Mouse (Mus musculus): ENCODE data around the gene Mpdu1.
A peak's percentile ranks its signal among the peaks of the same experiment; 100 is the strongest.
"Not testable (repeated sequence)": the region's sequence is repeated elsewhere in the genome, so short reads cannot be mapped to it uniquely, and the experiment has no call there.

Gene Mpdu1

DNA sequence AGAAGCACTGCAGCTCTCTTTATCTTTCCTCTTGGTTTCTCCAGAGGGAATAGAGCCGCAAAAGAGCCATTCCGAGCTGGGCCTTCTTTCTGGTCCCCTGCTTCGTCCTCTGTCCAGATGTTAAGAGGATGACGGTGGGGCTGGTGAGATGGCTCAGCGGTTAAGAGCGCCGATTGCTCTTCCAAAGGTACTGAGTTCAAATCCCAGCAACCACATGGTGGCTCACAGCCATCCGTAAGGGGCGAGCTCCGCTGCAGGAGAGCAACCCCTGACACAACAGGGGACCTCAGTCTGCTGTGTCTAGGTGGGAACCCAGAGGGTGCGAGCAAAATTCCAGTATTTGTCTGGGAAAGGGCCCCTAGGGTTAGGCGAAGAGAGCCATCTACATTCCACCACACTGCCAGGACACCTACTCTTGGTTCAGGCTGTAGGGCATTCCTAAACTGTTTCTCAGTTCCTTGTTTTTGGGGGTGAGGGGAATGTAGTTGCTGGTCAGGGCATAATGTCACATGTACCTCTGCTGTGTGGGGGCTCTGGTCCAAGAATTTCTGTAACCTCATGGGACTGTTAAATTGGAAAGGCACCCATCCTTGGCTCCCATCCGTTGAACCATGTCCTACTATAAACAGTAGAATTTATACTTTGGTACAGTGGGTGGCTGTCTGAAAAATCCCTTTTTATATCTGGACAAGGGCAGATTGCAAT is 677 bp upstream of the Mpdu1 start:
- no peak for DNase-seq

DNA sequence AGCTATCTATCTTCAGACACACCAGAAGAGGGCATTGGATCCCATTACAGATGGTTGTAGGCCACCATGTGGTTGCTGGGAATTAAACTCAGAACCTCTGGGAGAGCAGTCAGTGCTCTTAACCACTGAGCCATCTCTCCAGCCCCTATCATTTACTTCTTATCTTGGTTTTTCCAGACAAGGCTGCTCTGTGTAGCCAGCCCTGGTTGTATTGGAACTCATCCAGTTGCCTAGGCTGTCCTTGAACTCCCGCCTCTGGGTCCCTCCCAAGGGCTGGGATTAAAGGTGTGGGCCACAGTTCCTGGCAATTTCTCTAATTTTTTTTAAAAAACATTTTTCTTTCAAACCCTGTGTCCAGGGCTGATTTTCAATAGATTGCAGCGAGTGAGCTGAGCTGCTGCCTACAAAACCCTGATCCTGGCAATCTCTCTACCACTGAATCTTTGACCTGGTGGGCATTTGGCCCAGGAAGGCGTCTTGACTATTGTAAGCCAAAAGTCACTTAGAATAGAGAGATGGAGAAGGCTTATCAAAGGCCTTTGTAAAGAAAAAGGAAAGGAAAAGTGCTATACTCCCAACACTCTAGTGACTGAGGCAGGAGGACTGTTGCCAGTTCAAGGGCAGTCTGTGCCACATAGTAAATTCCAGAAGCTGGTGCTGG is 1.1 kb downstream of the Mpdu1 start:
- DNase-seq = no peak

DNA sequence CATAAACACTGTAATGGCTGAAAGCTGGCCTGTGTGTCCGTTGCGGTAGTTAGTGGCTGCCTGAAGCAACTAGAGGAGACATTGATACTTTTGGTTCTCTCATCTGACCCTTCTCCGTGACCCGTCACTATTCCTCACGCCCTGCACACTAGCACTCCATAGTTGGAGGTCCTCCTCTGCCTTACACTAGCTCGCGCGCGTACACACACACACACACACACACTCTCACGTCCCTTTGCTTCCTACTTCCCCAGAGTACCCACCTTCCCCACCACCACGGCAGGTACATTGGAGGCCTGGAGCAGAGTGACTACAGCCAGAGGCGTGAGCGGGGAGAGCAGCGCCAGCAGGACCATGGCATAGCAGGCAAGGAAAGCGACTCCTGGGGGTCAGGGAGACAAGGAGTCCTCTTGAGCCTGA is 5.0 kb downstream of the Mpdu1 start:
- peak in 1 of 2 experiments; percentile 24 for DNase-seq

DNA sequence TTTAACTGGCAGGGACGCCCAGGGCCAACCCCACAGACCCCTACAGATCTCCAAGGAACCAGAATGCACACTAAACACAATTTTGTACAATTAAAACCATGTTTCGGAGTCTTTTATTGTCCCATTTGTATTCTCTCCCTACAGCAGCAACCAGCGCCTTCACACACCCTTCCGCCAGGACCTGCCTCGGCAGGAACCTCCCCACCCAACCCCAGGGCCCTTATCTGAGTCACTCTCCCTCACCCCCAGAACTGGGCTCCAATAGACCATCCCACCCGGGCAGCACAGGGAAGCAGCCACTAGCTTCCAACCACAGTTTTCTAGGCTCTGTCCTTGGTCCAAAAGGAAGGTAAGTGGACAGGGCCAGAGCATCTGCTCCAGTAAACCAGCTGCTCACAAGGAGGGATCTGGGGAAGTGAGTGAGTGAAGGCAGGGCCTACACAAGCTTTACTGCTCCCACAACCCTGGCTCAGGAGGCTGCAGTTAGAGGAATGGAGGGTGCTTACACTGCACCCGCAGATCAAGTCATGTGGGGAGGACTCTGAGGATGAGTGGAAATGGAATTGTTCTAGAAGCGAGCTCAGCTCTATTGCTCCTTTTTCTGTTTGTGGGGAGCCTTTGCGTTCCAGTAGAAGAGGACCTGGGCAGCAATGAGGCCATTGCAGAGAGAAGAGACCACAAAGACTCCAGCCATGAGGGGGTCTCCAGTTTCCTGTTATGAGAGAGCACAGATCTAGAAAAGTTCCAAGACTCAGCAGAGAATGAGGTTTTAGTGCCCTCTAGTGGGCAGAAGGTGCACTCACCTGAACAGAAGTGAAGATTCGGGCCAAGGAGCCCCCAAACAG is 5.6 kb downstream of the Mpdu1 start:
- DNase-seq = peak in 1 of 2 experiments; percentile 66

DNA sequence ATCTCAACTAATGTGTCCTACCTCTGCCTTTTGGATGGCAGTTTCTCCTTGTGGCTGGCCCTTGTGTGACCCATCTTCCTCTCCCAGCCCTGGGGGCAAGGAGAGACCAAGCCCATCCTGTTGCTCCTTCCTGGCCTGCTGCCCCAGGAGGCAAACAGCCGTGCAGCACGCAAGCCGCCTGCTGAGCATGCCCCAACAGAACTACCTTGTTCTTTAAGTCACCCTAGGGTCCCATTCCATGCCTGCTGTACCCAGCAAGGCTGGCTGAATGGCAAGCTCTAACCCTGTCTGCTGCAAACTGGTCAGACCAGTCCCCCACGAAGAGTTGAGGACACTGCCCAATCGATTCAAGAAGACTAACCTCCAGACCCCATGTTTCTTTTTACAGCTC is 6.4 kb downstream of the Mpdu1 start:
- peak in 1 of 2 experiments; percentile 24 for DNase-seq

DNA sequence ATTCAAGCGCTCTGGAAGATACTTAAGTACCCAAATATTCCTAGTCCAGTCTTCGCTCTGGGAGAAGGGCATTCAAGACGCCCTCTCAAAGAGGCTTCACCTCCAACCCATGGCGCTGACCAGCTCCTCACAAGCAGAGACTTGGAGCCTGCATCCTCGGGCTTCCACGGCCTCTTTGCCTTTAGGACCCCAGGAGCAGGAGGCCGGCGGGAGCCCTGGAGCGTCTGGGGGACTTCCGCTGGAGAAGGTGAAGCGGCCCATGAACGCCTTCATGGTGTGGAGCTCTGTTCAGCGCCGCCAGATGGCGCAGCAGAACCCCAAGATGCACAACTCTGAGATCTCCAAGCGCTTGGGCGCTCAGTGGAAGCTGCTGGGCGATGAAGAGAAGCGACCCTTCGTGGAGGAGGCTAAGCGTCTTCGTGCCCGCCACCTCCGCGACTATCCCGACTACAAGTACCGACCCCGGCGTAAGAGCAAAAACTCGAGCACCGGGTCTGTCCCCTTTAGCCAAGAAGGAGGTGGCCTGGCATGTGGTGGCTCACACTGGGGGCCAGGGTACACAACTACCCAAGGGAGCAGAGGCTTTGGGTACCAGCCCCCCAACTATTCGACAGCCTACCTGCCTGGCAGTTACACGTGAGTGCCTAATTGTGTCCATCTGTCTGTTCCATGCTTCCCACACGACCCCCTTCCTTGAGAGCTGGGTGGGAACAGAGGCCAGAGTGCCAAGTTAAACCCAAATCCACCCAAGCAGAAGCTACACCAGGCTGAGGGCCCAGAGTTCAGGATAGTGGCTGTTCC is 7.0 kb downstream of the Mpdu1 start, which contains the start of gene Sox15:
Sox15 (plus strand) TSS at position 51 of the 801 bp plus-strand sequence.
- peak; percentile 80 for DNase-seq

DNA sequence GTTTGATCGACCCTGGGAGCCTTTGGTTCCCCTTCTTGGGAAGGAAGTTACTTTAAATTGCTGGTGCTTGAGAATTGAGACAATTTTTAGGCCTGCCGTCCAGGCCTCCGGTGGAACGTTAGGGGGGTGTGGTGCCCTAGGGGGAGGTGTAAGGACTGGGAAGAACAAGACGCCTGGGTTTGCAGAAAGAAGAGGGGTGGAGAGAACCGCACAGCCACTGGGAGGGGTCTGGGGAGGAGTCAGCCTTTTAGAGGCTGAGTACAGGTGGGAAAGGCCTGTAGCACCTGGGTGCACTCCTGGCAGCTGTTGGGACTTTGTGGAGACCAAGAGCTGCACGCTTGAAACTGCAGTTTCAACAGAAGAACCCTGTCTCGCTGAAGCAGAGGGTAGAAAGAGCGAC is 7.7 kb downstream of the Mpdu1 start:
- peak; percentile 17 to 37 for DNase-seq

DNA sequence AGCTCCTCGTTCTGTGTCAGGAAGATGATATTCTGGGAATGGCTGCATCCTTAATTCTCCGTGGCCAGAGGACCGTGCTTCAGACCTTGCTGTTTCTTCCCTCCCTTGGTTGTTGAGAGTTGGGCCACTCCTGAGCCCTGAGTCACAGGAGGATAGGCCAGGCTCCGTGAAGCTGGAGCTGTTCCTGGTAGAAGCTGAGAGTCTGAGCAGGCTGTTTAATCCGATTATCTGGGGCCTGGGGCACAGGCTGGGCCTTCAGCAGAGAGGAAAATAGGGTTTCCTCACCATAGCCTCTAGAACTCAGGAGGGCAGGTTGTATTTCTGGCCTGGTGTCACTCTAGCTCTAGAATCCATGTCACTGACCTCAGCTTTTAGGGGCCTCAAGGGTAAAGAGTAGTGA is 9.0 kb downstream of the Mpdu1 start:
- DNase-seq = no peak

DNA sequence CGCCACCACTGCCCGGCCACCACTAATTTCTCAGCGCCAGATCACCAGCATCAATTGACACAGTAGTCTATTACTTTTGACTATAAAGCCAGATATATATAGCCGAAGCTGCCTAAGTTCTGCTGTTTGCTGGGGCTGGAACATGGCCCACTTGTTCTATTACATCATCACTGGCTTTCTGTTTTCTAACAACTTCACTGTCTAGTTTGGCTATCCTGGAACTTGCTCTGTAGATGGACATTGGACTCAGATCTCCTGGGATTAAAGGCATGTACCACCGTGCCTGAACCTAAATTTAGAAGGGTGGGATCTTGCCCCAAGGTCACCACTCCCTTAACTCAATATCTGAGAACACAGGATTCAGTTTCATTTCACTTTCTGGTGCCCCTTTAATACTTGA is 16.6 kb downstream of the Mpdu1 start:
- no peak for DNase-seq

DNA sequence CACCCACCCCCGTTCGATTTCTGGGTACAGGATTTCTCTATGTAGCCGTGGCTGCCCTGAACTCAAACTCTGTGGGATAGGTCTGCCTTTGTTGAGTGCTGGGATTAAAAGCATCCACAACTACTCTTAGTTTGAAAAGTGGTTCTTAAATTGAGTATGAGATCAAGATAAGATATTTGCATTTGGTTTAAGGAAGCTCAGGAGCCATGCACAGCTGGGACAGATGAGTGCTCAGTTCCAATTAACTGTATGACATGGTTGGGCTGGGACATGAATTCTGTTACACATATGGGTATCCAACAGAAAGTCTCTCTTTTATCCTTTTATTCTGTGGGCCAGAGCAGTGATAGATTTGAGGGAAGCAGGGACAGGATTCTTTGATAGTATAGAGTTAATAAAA is 27.0 kb downstream of the Mpdu1 start:
- DNase-seq = no peak

DNA sequence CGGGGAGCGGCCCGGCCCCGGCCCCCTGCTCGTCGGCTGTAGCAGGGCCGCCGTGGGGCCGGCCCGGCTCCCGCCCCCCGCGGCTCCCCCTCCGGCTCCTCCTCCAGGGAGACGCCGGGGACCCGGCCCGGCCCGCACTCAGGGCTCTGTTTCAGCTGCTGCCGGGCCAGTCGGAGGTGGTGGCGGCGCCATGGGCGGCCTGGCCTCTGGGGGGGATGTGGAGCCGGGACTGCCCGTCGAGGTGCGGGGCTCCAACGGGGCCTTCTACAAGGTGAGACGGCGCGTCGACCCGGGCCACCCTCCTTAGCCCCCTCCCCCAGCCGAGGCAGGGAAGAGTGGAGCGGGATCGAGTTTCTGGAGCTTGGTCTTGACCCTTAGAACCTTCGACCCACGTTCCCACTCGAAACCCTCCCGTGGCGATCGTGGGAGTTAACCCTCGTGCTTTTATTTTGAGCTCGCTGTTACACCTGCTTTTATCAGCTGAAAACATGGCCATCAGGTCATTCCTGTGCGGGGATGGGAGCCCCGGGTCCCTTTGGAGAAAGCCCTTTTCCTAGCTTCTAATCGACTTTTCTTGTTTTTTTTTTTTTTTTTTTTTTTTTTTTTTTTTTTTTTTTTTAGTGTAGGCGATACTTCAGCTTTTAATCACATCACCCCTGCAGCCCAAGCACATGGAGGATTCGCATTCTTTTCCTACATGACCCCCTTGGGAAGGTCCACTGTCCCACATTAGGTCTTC is 29.1 kb downstream of the Mpdu1 start:
- no peak for DNase-seq

DNA sequence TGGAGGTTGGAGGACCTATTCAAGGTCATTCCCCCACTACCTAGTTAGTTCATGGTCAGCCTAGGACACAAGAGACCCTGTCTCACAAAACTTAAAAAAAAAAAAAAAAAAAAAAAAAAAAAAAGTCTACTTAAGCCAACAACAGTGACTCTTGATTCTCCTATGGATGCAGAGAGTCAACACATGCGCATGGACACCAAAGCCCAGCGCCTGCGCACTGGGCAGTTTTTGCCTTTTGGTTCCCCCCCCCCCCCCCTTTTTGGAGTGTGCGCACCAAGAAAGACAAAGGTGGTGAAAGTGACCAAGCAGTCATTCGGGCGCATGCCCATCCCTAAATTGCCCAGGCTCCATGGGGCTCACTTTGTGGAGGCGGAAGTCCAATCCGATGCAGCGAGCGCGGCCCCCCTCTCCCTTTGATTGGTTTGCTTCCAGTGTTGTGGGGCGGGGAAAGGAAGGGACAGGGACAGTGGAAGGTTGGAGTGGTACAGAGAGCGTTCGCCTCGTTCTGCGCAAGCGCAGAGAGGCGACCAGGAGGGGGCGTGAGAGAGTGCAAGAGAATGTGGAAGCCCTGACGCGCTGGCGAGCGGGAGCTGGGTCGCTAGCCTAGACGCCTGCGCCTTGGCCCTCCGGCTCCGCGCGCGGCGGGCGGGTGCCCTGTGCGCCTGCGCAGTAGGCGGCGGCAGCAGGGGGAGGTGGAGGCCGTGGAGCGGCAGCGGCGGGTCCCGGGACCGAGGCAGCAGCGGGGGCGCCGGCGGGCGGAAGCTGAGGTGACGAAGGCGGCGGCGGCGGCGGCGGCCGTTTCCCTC is 30.0 kb downstream of the Mpdu1 start, which contains the start of gene Fxr2:
Fxr2 (plus strand) TSS at position 707 of the 806 bp plus-strand sequence.
- peak; percentile 100 for DNase-seq

DNA sequence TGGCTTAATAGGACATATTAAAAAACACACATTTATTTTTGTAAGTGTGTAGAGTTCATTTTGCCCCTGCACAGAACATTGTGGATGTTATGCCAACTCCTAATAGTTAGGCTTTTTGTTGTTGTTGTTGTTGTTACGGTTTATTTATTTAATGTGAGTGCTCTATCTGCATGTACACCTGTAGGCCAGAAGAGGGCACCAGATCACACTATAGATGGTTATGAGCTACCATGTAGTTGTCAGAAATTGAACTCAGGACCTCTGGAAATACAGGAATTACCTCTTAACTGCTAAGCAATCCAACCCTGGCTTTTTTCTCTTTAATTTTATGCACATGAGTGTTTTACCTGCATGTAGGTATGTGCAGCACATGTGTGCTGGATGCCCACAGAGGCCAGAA is 32.6 kb downstream of the Mpdu1 start:
- no peak for DNase-seq

DNA sequence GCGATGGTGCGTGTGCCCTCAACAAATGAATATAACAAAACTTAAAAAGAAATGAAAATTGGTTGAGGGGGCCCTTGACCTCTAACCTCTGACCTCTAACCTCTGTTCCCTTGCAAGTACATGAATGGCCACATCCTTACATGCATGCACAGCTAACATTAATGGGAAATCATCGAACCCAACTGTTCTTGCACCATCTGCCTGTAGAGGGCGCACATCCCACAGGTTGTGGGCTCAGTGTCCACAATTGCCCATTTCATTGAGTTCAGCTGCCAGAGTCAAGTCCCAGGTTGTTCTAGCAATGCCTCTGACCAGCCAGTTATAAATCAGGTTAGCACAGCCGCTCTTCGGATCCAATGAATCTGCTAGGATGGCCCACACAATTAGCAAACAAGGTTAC is 34.2 kb downstream of the Mpdu1 start:
- peak; percentile 68 to 84 for DNase-seq

DNA sequence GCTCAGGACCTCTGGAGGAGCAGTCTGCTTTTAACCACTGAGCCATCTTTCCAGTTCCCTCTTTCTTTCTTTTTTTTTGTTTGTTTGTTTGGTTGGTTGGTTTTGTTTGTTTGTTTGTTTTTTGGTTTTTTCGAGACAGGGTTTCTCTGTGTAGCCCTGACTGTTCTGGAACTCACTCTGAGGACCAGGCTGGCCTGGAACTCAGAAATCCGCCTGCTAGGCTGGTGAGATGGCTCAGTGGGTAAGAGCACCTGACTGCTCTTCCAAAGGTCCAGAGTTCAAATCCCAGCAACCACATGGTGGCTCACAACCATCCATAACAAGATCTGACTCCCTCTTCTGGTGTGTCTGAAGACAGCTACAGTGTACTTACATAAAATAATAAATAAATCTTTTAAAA is 38.1 kb downstream of the Mpdu1 start:
- not testable (repeated sequence) for DNase-seq

DNA sequence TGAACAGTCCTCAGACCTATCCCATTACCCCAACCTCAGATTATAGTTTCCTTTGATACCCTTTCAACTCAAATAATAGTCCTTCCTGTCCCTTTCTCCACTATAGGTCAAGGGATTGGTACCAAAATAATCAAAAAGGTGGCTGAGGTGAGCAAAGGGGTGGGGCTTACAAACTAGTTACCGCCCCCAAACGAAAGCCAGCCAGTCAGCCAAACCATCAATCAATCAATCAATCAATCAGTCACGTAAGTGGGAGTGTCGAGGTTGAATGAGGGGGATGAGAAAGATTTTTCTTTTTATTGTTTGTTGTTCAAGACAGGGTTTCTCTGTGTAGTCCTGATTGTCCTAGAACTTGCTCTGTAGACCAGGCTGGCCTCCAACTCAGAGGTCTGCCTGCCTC is 39.4 kb downstream of the Mpdu1 start:
- no peak for DNase-seq

DNA sequence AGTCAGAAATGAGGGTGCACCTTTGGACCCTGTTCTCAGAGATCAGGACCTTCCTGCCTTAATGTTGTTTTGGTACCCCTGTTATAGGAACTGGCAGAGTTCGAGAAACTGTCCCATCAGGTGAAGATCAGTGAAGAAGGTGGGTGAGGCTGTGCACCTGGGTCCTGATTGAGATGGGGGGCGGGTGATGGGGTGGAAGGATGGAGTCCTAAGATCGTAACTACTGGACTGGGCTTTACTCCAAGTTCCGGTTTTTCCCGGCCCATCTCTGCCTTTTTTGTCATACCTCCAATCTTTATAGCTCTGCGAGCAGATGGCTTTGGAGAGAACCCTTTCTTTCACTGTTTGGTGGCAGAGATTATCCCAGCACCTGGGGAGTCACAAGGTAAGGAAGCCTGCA is 40.0 kb downstream of the Mpdu1 start:
- DNase-seq = no peak

DNA sequence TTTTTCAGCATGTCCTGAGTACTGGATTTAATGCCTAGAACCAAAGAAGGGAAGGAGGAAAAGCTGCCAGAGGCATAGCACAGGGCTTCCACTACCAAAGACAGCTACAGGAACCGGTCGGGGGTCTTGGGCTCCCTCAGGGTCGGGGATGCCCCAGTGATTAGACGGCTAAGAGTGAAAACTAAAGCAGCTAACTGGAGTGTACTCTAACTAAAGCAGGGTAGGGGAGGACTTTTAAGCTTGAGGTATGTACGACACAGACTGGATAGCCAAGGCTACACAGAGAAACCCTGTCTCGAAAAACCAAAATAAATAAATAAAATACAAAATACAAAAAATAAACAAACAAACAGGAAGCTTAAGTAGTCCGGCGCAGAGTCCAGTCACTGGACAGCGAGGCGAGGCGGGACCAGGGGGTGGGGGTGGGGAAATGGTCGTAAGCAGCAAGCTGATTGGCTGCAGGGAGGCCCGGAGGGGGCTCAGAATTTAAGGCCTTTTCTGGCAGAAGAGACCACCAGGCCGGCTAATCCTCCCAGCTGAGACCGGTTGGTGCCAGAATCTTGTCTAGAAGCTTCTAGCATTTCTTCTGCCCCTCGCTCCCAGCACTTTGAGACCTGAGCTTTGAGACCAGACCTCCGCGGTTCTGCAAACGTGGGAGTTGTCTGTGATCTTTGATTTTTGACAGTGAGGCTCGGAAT is 40.7 kb downstream of the Mpdu1 start, which contains the start of gene Sat2:
Sat2 (plus strand) TSS at position 454 of the 698 bp plus-strand sequence.
- DNase-seq = peak; percentile 58 to 76

DNA sequence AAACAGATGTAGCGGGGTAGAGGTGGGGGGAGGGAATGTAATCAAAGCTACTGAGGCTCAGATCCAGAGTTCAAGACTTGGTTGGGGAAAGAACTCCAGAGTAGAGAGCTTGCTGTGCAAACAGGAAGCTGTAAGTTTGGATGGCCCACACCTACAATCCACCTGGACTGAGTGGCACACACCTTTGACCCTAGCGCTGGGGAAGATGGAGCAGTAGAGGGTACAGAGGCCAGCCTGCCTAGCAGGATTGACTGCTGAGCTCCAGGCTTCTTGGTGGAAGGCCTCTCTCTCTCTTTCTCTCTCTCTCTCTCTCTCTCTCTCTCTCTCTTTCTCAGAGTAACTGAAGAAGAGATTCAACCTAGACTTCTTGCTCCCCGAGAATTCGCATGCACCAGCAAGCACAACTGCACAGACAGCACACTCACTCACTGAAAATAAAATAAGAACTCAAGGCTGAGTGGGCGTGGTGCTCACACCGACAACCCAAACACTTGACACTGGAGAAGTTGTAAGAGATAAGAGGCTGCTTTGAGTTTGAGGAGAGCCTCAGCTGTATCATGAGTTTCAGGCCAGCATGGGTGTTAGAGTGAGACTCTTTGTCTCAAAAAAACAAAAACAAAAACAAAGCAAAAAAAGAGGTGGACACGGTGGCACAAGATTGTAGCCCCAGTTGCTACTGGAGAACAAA is 41.9 kb downstream of the Mpdu1 start:
- DNase-seq = no peak

DNA sequence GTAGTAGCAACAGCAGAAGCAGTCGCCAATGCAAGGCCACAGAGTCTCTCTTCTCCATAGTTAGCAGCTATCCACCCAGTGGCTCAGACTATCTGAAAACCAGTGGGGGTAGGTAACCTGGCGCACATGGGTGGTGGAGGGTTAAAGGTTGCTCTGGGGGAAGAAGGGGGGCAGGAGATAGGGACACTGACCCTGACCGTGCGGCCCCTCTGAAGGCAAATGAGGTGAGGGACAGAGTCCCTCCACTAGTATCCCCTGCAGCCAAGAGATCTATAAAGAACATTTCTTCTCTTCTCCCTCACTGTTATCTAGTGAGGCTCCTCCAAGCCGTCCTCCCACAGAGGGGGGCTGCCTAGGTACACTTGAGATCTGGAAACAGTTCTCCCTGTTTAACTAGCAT is 44.6 kb downstream of the Mpdu1 start, which contains the start of gene Shbg:
Shbg (minus strand) TSS at position 101 of the 400 bp plus-strand sequence.
- no peak for DNase-seq
